Mouse (Mus musculus): ENCODE data around the gene Rhoq. TPM values are rescaled to one million over a fixed set of nuclear protein-coding genes. Genes with fewer than 3 reads are reported as not detected.

Rhoq gene
- polyA plus RNA-seq, 1 experiment from 2014 or later = 18.2 TPM

Other genes with a start within 250 kb of the Rhoq start
- gene Epas1, start 209.4 kb upstream of the Rhoq start, polyA plus RNA-seq (2015; fragmentation: Nextera tagmentation; extraction: Ambion mirVana) = 3.0 and 3.9 TPM in 2 replicates
- not detected in 2 replicates for gene Tmem247, start 45.7 kb upstream of the Rhoq start, polyA plus RNA-seq (2015; fragmentation: Nextera tagmentation; extraction: Ambion mirVana)
- gene Atp6v1e2, start 15.2 kb upstream of the Rhoq start, polyA plus RNA-seq (2015; fragmentation: Nextera tagmentation; extraction: Ambion mirVana) = not detected in 2 replicates
- gene Pigf, start 62.3 kb downstream of the Rhoq start, polyA plus RNA-seq (2015; fragmentation: Nextera tagmentation; extraction: Ambion mirVana) = 34.9 and 36.9 TPM in 2 replicates
- 137 and 150 TPM in 2 replicates for gene Cript, start 62.5 kb downstream of the Rhoq start, polyA plus RNA-seq (2015; fragmentation: Nextera tagmentation; extraction: Ambion mirVana)
- 19.7 and 23.0 TPM in 2 replicates for gene Socs5, start 144.6 kb downstream of the Rhoq start, polyA plus RNA-seq (2015; fragmentation: Nextera tagmentation; extraction: Ambion mirVana)